Mouse (Mus musculus): ENCODE results near the gene Pdcd1. TPM values are rescaled to one million over a fixed set of nuclear protein-coding genes. Genes with fewer than 3 reads are reported as not detected.
"Not testable (repeated sequence)": the region's sequence is repeated elsewhere in the genome, so short reads cannot be mapped to it uniquely, and the experiment has no call there.

The Pdcd1 gene
- polyA plus RNA-seq, 1 experiment from 2014 or later, result 0.57 TPM

DNA sequence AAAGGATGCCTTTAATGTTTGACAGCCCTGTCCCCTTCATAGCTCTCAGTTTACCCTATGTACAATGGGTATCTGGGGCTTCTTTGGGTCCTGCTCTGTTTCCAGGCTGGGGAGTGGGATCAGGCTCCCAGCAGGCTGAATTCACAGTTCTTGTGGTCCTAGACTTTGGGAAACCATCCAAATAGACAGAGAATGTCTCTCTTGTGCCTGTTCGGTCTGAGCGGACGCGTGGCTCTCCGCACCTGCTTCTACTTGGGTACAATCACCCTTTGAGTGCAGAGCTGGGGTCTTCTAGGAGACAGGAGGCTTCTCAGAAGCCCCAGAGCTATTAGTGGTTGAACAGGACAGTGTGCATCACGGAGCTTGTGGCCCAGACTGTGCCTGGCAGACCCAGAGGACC lies 32.2 kb downstream of the Pdcd1 start, which contains the start of gene Neu4:
Gene Neu4, plus strand, starts transcription at position 301 of the 400 bp plus-strand sequence.
- no peaks in the 10 kb centered on the region for H3K9me3 ChIP-seq
- H3K4me1 ChIP-seq (replicated peaks), result no peaks in the 10 kb centered on the region
- WGBS, result 82% methylated on average over 6 of the region's 6 CpGs
- no peak for ATAC-seq
- no peaks in the 10 kb centered on the region for H3K27me3 ChIP-seq (replicated peaks)
- no peak within 1 kb of the TSS for H3K9ac ChIP-seq
- H3K4me2 ChIP-seq (replicated peaks), result no peak within 1 kb of the TSS
- H3K27ac ChIP-seq, result no peak within 1 kb of the TSS
- no peak within 1 kb of the TSS for H3K4me3 ChIP-seq (replicated peaks)
- H3K36me3 ChIP-seq, result no peaks in the 10 kb centered on the region

GRCm38 (mm10) chr1:94011643-94012042 lies 40.7 kb downstream of the Pdcd1 start:
- Histone ChIP-seq H3K27me3 (replicated peaks) (no peaks in the 10 kb centered on the region), H3K4me2 (replicated peaks) (no peak overlapping the region), H3K4me1 (replicated peaks) (no peaks in the 10 kb centered on the region), H3K27ac (no peak overlapping the region), H3K9me3 (no peaks in the 10 kb centered on the region), H3K36me3 (no peaks in the 10 kb centered on the region), H3K4me3 (replicated peaks) (no peak overlapping the region), H3K9ac (no peak overlapping the region)
- 68% methylated on average over 3 of the region's 3 CpGs for WGBS
- ATAC-seq, result no peak

- not testable (repeated sequence) for H3K9ac ChIP-seq; H3K36me3 ChIP-seq; ATAC-seq; H3K9me3 ChIP-seq; H3K4me2 ChIP-seq (replicated peaks); H3K4me3 ChIP-seq (replicated peaks); H3K4me1 ChIP-seq (replicated peaks); H3K27ac ChIP-seq; H3K27me3 ChIP-seq (replicated peaks)
- 83% methylated on average over 16 of the region's 19 CpGs for WGBS
These were observed 43.5 kb downstream of the Pdcd1 start for GRCm38 (mm10) chr1:94008826-94009225.

GRCm38 (mm10) chr1:94005954-94006506 lies 46.3 kb downstream of the Pdcd1 start:
- ATAC-seq; H3K4me3 ChIP-seq (replicated peaks); H3K9me3 ChIP-seq; H3K36me3 ChIP-seq; H3K4me2 ChIP-seq (replicated peaks); H3K4me1 ChIP-seq (replicated peaks); H3K27me3 ChIP-seq (replicated peaks); H3K27ac ChIP-seq; H3K9ac ChIP-seq: not testable (repeated sequence)
- WGBS, result 65% methylated on average over 2 of the region's 2 CpGs

- no peak for ATAC-seq
- H3K27me3 ChIP-seq (replicated peaks), result no peaks in the 10 kb centered on the region
- H3K9me3 ChIP-seq, result no peaks in the 10 kb centered on the region
- no peak overlapping the region for H3K4me2 ChIP-seq (replicated peaks)
- WGBS, result 79% methylated on average over 2 of the region's 2 CpGs
- H3K27ac ChIP-seq, result no peak overlapping the region
- H3K9ac ChIP-seq, result no peak overlapping the region
- no peaks in the 10 kb centered on the region for H3K36me3 ChIP-seq
- H3K4me1 ChIP-seq (replicated peaks), result no peaks in the 10 kb centered on the region
- no peak overlapping the region for H3K4me3 ChIP-seq (replicated peaks)
These were observed 51.3 kb downstream of the Pdcd1 start for GRCm38 (mm10) chr1:94001023-94001422.

DNA sequence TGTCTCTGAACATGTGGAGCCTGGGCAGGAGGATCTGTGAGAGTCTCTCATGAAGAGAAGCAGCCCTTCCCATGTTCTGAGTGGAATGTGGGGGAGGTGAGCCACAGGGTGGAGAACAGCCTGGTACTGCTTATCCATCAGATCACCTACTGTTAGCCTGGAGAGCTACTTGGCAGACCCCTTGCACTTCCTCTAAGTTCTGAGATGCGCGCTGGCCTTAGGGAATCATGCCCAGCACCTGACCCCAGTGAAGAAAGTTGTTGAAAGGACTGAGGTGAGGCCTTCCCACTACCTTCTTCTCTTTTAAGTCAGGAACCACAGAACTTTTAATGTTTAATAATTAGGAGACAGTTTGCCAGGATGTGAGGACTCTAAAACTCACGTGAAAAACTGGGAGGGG lies 60.9 kb downstream of the Pdcd1 start:
- not testable (repeated sequence) for H3K4me1 ChIP-seq (replicated peaks); H3K4me2 ChIP-seq (replicated peaks); H3K4me3 ChIP-seq (replicated peaks); H3K9me3 ChIP-seq; H3K36me3 ChIP-seq; H3K27me3 ChIP-seq (replicated peaks); ATAC-seq; H3K27ac ChIP-seq; H3K9ac ChIP-seq
- WGBS, result 85% methylated on average over 3 of the region's 3 CpGs

DNA sequence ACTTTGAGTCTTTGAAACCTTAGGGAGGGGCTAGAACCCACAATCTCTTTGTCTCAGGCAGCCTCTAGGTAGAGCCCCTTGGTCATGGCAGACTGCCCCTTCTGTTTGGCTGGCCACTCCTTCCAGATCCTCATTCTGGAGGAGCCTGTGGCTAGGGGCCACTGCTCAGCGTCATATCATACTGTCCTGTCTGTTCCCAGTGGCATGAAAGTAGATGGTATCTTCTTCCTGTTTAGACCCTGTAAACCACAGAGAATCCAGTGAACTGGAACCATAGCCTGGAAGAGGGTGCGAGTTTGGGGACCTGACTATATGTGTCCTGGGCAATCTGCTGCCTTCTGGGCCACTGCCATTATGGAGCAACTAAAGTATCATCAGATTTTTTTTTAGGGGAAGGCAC lies 61.3 kb downstream of the Pdcd1 start:
- not testable (repeated sequence) for H3K27ac ChIP-seq; H3K27me3 ChIP-seq (replicated peaks); H3K4me1 ChIP-seq (replicated peaks); H3K9me3 ChIP-seq; ATAC-seq; H3K4me3 ChIP-seq (replicated peaks); H3K36me3 ChIP-seq; H3K9ac ChIP-seq; H3K4me2 ChIP-seq (replicated peaks)
- WGBS, result 65% methylated on average over 2 of the region's 2 CpGs

- not testable (repeated sequence) for H3K4me3 ChIP-seq (replicated peaks); H3K27me3 ChIP-seq (replicated peaks); H3K27ac ChIP-seq; H3K4me2 ChIP-seq (replicated peaks); H3K36me3 ChIP-seq; ATAC-seq; H3K9ac ChIP-seq; H3K4me1 ChIP-seq (replicated peaks); H3K9me3 ChIP-seq
- WGBS, result 84% methylated on average over 8 of the region's 8 CpGs
These were observed 62.1 kb downstream of the Pdcd1 start, which contains the start of gene Gal3st2c for GRCm38 (mm10) chr1:93990209-93990608. TSS of gene Gal3st2c (plus strand) at chr1:93990509.

DNA sequence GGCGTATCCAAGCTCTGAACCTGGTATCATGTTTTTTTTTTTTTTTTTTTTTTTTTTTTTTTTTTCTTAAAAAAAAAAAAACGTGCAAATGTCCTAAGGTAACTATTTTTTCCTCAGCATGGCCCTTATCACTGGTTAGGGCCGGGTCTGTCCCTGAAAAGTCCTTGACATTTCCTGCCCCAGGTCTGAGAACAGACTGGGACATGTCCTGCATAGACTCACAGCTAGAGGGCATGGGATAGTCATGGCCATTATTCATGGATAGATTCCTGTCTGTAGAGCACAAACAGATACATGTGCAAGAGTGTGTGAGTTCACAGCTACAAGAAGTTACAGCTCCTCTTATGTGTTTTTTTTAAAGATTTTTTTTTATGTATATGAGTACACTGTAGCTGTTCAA lies 63.6 kb downstream of the Pdcd1 start:
- Histone ChIP-seq H3K4me2 (replicated peaks) (no peak overlapping the region), H3K9me3 (no peaks in the 10 kb centered on the region), H3K27ac (no peak overlapping the region), H3K4me3 (replicated peaks) (no peak overlapping the region), H3K9ac (no peak overlapping the region), H3K27me3 (replicated peaks) (no peaks in the 10 kb centered on the region), H3K36me3 (no peaks in the 10 kb centered on the region), H3K4me1 (replicated peaks) (no peaks in the 10 kb centered on the region)
- 69% methylated on average over 3 of the region's 3 CpGs for WGBS
- no peak for ATAC-seq

Other genes with a start within 250 kb of the Pdcd1 start
- gene Ing5, start 248.6 kb downstream of the Pdcd1 start, polyA plus RNA-seq (2015; fragmentation: Nextera tagmentation; extraction: Ambion mirVana), result 16.8 and 17.6 TPM in 2 replicates
- 14.0 and 14.1 TPM in 2 replicates for gene D2hgdh, start 227.6 kb downstream of the Pdcd1 start, polyA plus RNA-seq (2015; fragmentation: Nextera tagmentation; extraction: Ambion mirVana)
- 0.05 and 0.44 TPM in 2 replicates for gene Gal3st2, start 191.2 kb downstream of the Pdcd1 start, polyA plus RNA-seq (2015; fragmentation: Nextera tagmentation; extraction: Ambion mirVana)
- 0.16 TPM in 1 of 2 replicates, not detected in the other for gene Gal3st2b, start 134.2 kb downstream of the Pdcd1 start, polyA plus RNA-seq (2015; fragmentation: Nextera tagmentation; extraction: Ambion mirVana)
- 0.03 and 0.04 TPM in 2 replicates for gene Gal3st2c, start 62.0 kb downstream of the Pdcd1 start, polyA plus RNA-seq (2015; fragmentation: Nextera tagmentation; extraction: Ambion mirVana)
- gene Neu4, start 32.1 kb downstream of the Pdcd1 start, polyA plus RNA-seq (2015; fragmentation: Nextera tagmentation; extraction: Ambion mirVana), result not detected in 2 replicates

All from intestine, embryonic 15.5 days (tissue).